11 mouse cellular contexts compared by ENCODE assay signal in the genomic region with DNA sequence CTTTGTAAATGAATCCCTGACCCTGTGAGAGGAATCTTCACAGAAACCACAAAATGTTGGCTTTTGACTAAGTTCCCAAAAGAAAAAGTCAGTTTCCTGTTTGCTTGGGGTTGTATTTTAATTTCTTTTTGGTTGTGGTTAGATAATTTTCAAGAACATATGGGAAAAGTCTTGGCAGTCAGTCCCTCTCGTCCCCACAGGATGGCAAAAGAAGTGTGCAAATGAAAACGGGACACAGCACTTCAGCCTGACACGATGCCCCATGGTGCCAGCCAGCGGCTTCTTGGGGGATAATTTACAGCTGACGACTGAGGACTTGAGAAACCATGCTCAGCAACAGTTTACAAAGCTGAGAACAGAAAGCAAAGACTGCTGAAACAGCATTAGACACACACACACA.
DNase-seq lines count a peak whose midpoint lies in the region; ATAC-seq lines count a peak whose summit lies in the region.
"Had no signal": no experiment of that assay in that cellular context is flagged by ENCODE, and none has a peak within 500 bp of the region (broad histone marks: within the 10 kb centered on the region; RNA-seq: fewer than 3 reads in every experiment).

No protein-coding gene starts in this region.

- ATAC-seq in granulocyte monocyte progenitor cell, adult 5-6 weeks (replicated peaks; ENCODE audit: poor library complexity, severe bottlenecking), result peak; percentile 22; the same call in 1 of the 2 replicates
- ATAC-seq in megakaryocyte, adult 5-6 weeks (ENCODE audit: poor library complexity, severe bottlenecking), result no peak
- ATAC-seq: forebrain, embryonic 16.5 days had no signal

- peak; percentile 35 for DNase-seq in kidney, adult 9 months
- DNase-seq in kidney, postnatal 14 days, result no peak
- DNase-seq in thymus, postnatal 0 days (ENCODE audit: low spot score), result peak; percentile 65
- no peak for DNase-seq in thymus, adult 18-20 months
- DNase-seq in thymus, postnatal 4 days, result peak; percentile 50
- DNase-seq in spleen, adult 12 weeks (ENCODE audit: low spot score), result no peak
- DNase-seq: kidney, adult 18-20 months; right cerebral cortex, postnatal 4 days had no signal

Comparison
In these comparisons a context has a peak if more than half of its experiments do, and no peak if none do; other contexts are left out.
1. DNase-seq: peak in kidney, adult 9 months (single experiment), thymus, postnatal 0 days (single experiment) and thymus, postnatal 4 days (single experiment); none in kidney, postnatal 14 days (single experiment), thymus, adult 18-20 months (0 of 2) and spleen, adult 12 weeks (single experiment).